Mouse (Mus musculus) ES-E14 (cell line): ENCODE data around the gene 1700020D05Rik.

Experiments used
- CHD2 ChIP-seq: IDR thresholded peaks from 2 replicates; pipeline ENCODE4 v1.6.1; 2014; ENCODE audit warnings: mild to moderate bottlenecking, low read depth, low read length, inconsistent platforms
- HCFC1 ChIP-seq: IDR thresholded peaks from 2 replicates; pipeline ENCODE4 v1.6.1; 2012; ENCODE audit warnings: low read length, inconsistent platforms, borderline replicate concordance; ENCODE audit not compliant: insufficient read depth
- MAFK ChIP-seq: IDR thresholded peaks from 2 replicates; pipeline ENCODE4 v1.6.1; 2014; ENCODE audit warnings: mild to moderate bottlenecking, low read depth, low read length, inconsistent platforms; ENCODE audit not compliant: insufficient read depth

- TF ChIP-seq HCFC1, result no peak
- TF ChIP-seq CHD2, result no peak
- no peak for TF ChIP-seq MAFK
Observed at GRCm38 (mm10) chr19:5512091-5513004, 8.8 kb upstream of the 1700020D05Rik start.
